Mouse (Mus musculus): Measurements from ENCODE around the gene Lrrn3. TPM values are rescaled to one million over a fixed set of nuclear protein-coding genes. Genes with fewer than 3 reads are reported as not detected.

Gene Lrrn3
- polyA plus RNA-seq, 1 experiment, result 0.15 TPM

DNA sequence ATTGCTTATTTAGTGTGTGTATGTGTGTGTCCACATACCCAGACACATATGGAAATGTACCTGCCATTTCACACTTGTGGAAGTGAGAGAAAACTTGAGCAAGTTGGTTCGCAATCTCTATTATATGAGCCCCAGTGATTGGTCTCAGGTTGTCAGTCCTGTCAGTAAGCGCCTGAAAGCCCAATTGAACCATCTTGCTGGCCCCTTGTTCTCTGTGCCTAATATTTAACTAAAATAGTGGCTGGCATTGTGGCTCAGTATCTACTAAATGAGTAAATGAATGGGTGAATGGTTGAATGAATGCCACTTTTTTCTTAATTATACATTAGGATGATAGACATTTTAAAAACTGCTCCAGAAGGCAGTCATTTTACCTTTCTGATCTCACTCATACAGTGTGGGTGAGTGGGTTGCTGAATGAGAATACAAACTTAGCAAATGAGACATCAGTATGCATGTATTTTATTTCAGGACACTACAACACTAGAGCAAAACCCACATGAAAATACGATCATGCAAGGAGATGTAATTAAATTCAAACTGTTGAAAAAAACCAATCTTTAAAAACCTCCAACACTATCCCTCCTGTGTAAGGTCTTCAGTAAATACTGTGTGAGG is 17.7 kb downstream of the Lrrn3 start:
- H3K79me2 ChIP-seq (ENCODE audit: control insufficient read depth, insufficient read depth), result no peaks in the 10 kb centered on the region
- TF ChIP-seq MYOD1 (IDR thresholded peaks at IDR 0.05; ENCODE audit: control insufficient read depth, insufficient read length, low read depth), result no peak
- TF ChIP-seq CEBPB (IDR thresholded peaks at IDR 0.05; ENCODE audit: low read depth), result no peak
- H3ac ChIP-seq (ENCODE audit: control insufficient read depth, insufficient read length, low read depth), result no peak overlapping the region
- no peak overlapping the region for H3K4me3 ChIP-seq (ENCODE audit: insufficient read depth, poor library complexity, severe bottlenecking)
- H3K27me3 ChIP-seq (ENCODE audit: control insufficient read depth, insufficient read depth, insufficient read length), result no peaks in the 10 kb centered on the region
- H3K36me3 ChIP-seq (ENCODE audit: control insufficient read depth, insufficient read depth), result no peaks in the 10 kb centered on the region
- no peaks in the 10 kb centered on the region for H3K79me3 ChIP-seq (ENCODE audit: low read depth)

DNA sequence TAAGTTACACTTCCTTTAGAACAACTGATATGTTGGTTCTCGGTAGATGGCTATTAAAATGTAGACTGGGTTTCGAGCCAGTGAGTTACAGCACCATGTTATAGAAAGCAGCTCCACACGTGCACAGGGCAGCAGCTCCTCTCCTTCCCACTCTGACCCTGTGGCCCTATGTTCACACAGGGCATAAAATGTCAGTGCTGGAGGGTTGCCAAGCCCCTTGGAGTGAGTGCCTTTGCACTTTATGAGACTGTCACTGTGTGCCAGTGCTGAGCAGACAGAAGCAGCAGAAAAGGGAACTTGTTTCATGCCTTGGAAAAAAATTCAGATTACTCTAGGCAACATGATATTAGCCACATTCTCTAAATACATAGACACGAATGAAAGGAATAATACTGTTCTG is 47.8 kb downstream of the Lrrn3 start:
- no peaks in the 10 kb centered on the region for H3K79me2 ChIP-seq (ENCODE audit: control insufficient read depth, insufficient read depth)
- H3K27me3 ChIP-seq (ENCODE audit: control insufficient read depth, insufficient read depth, insufficient read length), result no peaks in the 10 kb centered on the region
- H3K4me3 ChIP-seq (ENCODE audit: insufficient read depth, poor library complexity, severe bottlenecking), result no peak overlapping the region
- no peak for TF ChIP-seq MYOG (IDR thresholded peaks at IDR 0.05; ENCODE audit: control insufficient read depth, extremely low read depth, insufficient read length)
- TF ChIP-seq FOSL1 (IDR thresholded peaks at IDR 0.05; ENCODE audit: insufficient read depth, low read length, poor library complexity, severe bottlenecking), result no peak
- no peak for TF ChIP-seq MAX (IDR thresholded peaks at IDR 0.05)
- no peak for TF ChIP-seq USF1 (IDR thresholded peaks at IDR 0.05; ENCODE audit: low read depth)
- no peak for TF ChIP-seq MYOD1 (IDR thresholded peaks at IDR 0.05; ENCODE audit: control insufficient read depth, insufficient read length, low read depth)
- TF ChIP-seq CTCF (IDR thresholded peaks at IDR 0.05; ENCODE audit: control insufficient read depth, insufficient read depth, insufficient read length), result no peak
- no peak for TF ChIP-seq CEBPB (IDR thresholded peaks at IDR 0.05; ENCODE audit: low read depth)
- H3K36me3 ChIP-seq (ENCODE audit: control insufficient read depth, insufficient read depth), result no peaks in the 10 kb centered on the region
- H3ac ChIP-seq (ENCODE audit: control insufficient read depth, insufficient read length, low read depth), result no peak overlapping the region
- no peaks in the 10 kb centered on the region for H3K79me3 ChIP-seq (ENCODE audit: low read depth)

DNA sequence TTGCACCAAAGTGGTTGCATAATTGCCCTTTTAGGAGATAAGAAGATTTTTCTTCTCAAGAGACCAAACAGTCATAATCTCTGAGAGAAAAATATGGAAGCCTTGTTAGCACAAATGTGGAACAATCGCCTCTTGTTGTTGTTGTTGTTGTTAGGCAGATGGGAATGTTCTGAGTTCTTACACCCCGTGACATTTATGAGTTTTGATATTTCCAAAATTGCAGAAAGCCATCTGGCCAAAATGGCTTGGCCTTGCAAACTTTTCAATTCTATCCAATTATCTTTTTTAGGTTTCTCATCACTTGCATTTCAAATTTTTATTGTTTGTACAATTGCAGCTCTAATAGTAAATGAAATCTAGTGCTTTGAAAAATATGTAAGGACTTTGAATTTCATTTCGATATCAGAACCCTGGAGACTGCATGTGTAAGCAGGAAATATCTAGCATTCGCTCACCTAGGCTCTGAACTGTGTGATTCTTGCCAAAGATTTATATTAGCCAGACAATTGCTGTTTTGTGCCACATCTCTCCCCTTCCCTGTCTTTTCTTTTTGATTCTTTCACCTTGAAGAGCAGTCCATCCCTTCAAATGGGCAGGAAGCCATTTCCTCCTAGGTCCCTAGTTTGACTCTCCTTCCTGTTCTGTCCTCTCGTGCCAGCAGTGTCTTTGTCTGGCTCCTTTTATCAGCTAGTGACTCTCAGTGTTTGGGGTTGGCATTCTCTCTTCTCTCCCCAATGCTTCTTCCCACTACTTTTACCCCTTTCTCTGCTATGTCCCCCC is 49.8 kb downstream of the Lrrn3 start:
- Histone ChIP-seq H3K27me3 (ENCODE audit: control insufficient read depth, insufficient read depth, insufficient read length) (no peaks in the 10 kb centered on the region), H3K36me3 (ENCODE audit: control insufficient read depth, insufficient read depth) (no peaks in the 10 kb centered on the region), H3K79me2 (ENCODE audit: control insufficient read depth, insufficient read depth) (no peaks in the 10 kb centered on the region), H3ac (ENCODE audit: control insufficient read depth, insufficient read length, low read depth) (no peak overlapping the region), H3K79me3 (ENCODE audit: low read depth) (no peaks in the 10 kb centered on the region), H3K4me3 (ENCODE audit: insufficient read depth, poor library complexity, severe bottlenecking) (no peak overlapping the region)
- TF ChIP-seq CTCF (IDR thresholded peaks at IDR 0.05; ENCODE audit: control insufficient read depth, insufficient read depth, insufficient read length), result no peak
- no peak for TF ChIP-seq USF1 (IDR thresholded peaks at IDR 0.05; ENCODE audit: low read depth)
- no peak for TF ChIP-seq MYOD1 (IDR thresholded peaks at IDR 0.05; ENCODE audit: control insufficient read depth, insufficient read length, low read depth)
- no peak for TF ChIP-seq CEBPB (IDR thresholded peaks at IDR 0.05; ENCODE audit: low read depth)
- TF ChIP-seq FOSL1 (IDR thresholded peaks at IDR 0.05; ENCODE audit: insufficient read depth, low read length, poor library complexity, severe bottlenecking), result no peak
- no peak for TF ChIP-seq MYOG (IDR thresholded peaks at IDR 0.05; ENCODE audit: control insufficient read depth, extremely low read depth, insufficient read length)
- no peak for TF ChIP-seq MAX (IDR thresholded peaks at IDR 0.05)

DNA sequence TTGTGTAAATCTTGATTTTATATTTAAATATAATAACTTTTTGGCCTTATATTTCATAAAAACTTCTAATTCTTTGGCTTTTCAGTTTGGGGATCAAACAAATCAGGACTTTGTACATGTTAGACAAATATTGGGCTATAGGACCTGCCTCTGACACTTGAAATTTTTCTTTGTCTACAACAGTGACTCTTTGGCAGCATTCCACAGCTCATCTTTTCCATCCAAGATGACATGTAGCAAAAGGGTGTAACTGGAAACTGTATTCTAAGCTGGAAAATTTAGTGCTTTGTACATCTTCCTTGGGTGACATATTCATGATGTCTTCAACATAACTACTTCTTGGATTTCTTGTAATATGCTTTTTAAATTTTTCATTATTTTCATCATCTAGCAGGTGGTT is 57.4 kb downstream of the Lrrn3 start:
- Histone ChIP-seq H3K79me2 (ENCODE audit: control insufficient read depth, insufficient read depth) (no peaks in the 10 kb centered on the region), H3ac (ENCODE audit: control insufficient read depth, insufficient read length, low read depth) (no peak overlapping the region), H3K4me3 (ENCODE audit: insufficient read depth, poor library complexity, severe bottlenecking) (no peak overlapping the region), H3K27me3 (ENCODE audit: control insufficient read depth, insufficient read depth, insufficient read length) (no peaks in the 10 kb centered on the region), H3K79me3 (ENCODE audit: low read depth) (no peaks in the 10 kb centered on the region), H3K36me3 (ENCODE audit: control insufficient read depth, insufficient read depth) (no peaks in the 10 kb centered on the region)
- TF ChIP-seq CEBPB (IDR thresholded peaks at IDR 0.05; ENCODE audit: low read depth) (no peak), FOSL1 (IDR thresholded peaks at IDR 0.05; ENCODE audit: insufficient read depth, low read length, poor library complexity, severe bottlenecking) (no peak), MYOG (IDR thresholded peaks at IDR 0.05; ENCODE audit: control insufficient read depth, extremely low read depth, insufficient read length) (no peak), USF1 (IDR thresholded peaks at IDR 0.05; ENCODE audit: low read depth) (no peak), MAX (IDR thresholded peaks at IDR 0.05) (no peak), MYOD1 (IDR thresholded peaks at IDR 0.05; ENCODE audit: control insufficient read depth, insufficient read length, low read depth) (no peak), CTCF (IDR thresholded peaks at IDR 0.05; ENCODE audit: control insufficient read depth, insufficient read depth, insufficient read length) (no peak)

DNA sequence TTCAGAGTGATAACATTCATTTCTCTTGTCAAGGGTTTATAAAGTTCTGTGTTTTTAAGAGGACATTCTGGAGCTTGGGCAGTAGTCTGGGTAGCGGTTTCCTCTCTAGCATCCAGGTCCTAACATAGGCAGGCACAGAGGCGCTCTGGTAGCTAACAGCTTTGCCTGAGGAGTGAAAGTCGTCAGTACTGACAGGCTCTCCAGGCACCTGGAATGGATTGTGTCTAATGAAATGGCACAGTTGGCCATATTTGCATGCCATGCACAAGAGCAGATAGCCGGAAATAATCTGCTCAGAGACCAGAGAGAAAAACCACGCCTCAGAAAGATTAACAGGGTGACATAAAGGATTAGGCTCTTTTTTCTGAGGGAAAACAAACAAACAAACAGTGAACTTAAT is 58.8 kb downstream of the Lrrn3 start:
- no peak overlapping the region for H3K4me3 ChIP-seq (ENCODE audit: insufficient read depth, poor library complexity, severe bottlenecking)
- H3K36me3 ChIP-seq (ENCODE audit: control insufficient read depth, insufficient read depth), result no peaks in the 10 kb centered on the region
- H3K79me2 ChIP-seq (ENCODE audit: control insufficient read depth, insufficient read depth), result no peaks in the 10 kb centered on the region
- H3K79me3 ChIP-seq (ENCODE audit: low read depth), result no peaks in the 10 kb centered on the region
- TF ChIP-seq FOSL1 (IDR thresholded peaks at IDR 0.05; ENCODE audit: insufficient read depth, low read length, poor library complexity, severe bottlenecking), result no peak
- H3K27me3 ChIP-seq (ENCODE audit: control insufficient read depth, insufficient read depth, insufficient read length), result no peaks in the 10 kb centered on the region
- H3ac ChIP-seq (ENCODE audit: control insufficient read depth, insufficient read length, low read depth), result no peak overlapping the region

DNA sequence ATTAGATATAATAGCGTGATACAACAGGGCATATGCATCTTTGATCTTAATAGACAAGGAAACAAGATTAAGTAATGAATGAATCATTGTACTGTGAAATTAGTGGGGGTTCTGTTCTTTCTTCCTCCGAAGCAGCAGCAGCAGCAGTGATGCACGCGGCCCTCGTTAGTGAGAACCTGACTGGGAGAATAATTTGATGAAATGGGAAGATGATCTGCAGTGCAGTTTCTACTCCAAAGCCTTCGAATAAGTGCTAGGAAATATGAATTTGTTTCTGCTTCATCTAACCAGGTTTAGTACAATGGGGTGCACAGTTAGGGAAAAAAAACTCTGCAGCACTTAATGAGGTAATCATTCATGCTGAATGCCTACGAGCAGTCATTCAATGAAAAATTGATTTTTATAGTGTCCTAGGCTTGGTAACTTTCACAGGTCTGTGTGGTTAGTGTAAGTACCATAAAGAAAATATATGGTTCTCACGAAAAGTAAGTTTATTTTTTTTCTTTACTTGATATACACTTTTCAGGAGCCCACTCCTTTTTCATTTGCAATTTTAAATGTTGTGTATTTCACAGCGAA is 61.0 kb downstream of the Lrrn3 start:
- Histone ChIP-seq H3K79me2 (ENCODE audit: control insufficient read depth, insufficient read depth) (no peaks in the 10 kb centered on the region), H3K36me3 (ENCODE audit: control insufficient read depth, insufficient read depth) (no peaks in the 10 kb centered on the region), H3K4me3 (ENCODE audit: insufficient read depth, poor library complexity, severe bottlenecking) (no peak overlapping the region), H3ac (ENCODE audit: control insufficient read depth, insufficient read length, low read depth) (no peak overlapping the region), H3K27me3 (ENCODE audit: control insufficient read depth, insufficient read depth, insufficient read length) (no peaks in the 10 kb centered on the region), H3K79me3 (ENCODE audit: low read depth) (no peaks in the 10 kb centered on the region)
- TF ChIP-seq MYOG (IDR thresholded peaks at IDR 0.05; ENCODE audit: control insufficient read depth, extremely low read depth, insufficient read length), result no peak
- no peak for TF ChIP-seq FOSL1 (IDR thresholded peaks at IDR 0.05; ENCODE audit: insufficient read depth, low read length, poor library complexity, severe bottlenecking)
- TF ChIP-seq CTCF (IDR thresholded peaks at IDR 0.05; ENCODE audit: control insufficient read depth, insufficient read depth, insufficient read length), result no peak
- no peak for TF ChIP-seq MYOD1 (IDR thresholded peaks at IDR 0.05; ENCODE audit: control insufficient read depth, insufficient read length, low read depth)
- TF ChIP-seq CEBPB (IDR thresholded peaks at IDR 0.05; ENCODE audit: low read depth), result no peak
- no peak for TF ChIP-seq USF1 (IDR thresholded peaks at IDR 0.05; ENCODE audit: low read depth)
- no peak for TF ChIP-seq MAX (IDR thresholded peaks at IDR 0.05)
